Mouse (Mus musculus): ENCODE measurements around the gene Asl. TPM values are rescaled to one million over a fixed set of nuclear protein-coding genes. Genes with fewer than 3 reads are reported as not detected.

The Asl gene
- polyA plus RNA-seq, 1 experiment from 2014 or later, result 26.5 TPM

- H3K4me1 ChIP-seq, result peaks cover 10% of the 10 kb centered on the region
- peaks cover 14% of the 10 kb centered on the region; the same call in 1 of the 2 replicates for H3K27me3 ChIP-seq
- no peak for ATAC-seq (ENCODE audit: low FRiP score, low read depth)
- H3K9me3 ChIP-seq, result no peaks in the 10 kb centered on the region
- H3K4me2 ChIP-seq (replicated peaks), result peak overlapping the region; percentile 73
- H3K27ac ChIP-seq (replicated peaks), result no peak overlapping the region
- H3K4me3 ChIP-seq, result peak overlapping the region; percentile 52; the same call in 1 of the 2 replicates
- H3K9ac ChIP-seq (replicated peaks), result 0 out of 2 replicates have a peak overlapping the region, but pooled peaks have one; percentile 20
- 39% methylated on average over 12 of the region's 12 CpGs for WGBS
- no peaks in the 10 kb centered on the region for H3K36me3 ChIP-seq
These were observed 5.8 kb downstream of the Asl start for GRCm38 (mm10) chr5:130023067-130023766.

GRCm38 (mm10) chr5:130022366-130022765, 6.7 kb downstream of the Asl start:
- WGBS, result 79% methylated on average over 7 of the region's 7 CpGs
- no peaks in the 10 kb centered on the region for H3K9me3 ChIP-seq
- peaks cover 10% of the 10 kb centered on the region for H3K4me1 ChIP-seq
- H3K27ac ChIP-seq (replicated peaks), result no peak overlapping the region
- no peak overlapping the region for H3K4me3 ChIP-seq
- peaks cover 14% of the 10 kb centered on the region; the same call in 1 of the 2 replicates for H3K27me3 ChIP-seq
- ATAC-seq (ENCODE audit: low FRiP score, low read depth), result no peak
- H3K4me2 ChIP-seq (replicated peaks), result no peak overlapping the region
- H3K9ac ChIP-seq (replicated peaks), result no peak overlapping the region
- H3K36me3 ChIP-seq, result no peaks in the 10 kb centered on the region

- H3K4me1 ChIP-seq, result peaks cover 10% of the 10 kb centered on the region
- no peak overlapping the region for H3K4me3 ChIP-seq
- no peak for ATAC-seq (ENCODE audit: low FRiP score, low read depth)
- H3K4me2 ChIP-seq (replicated peaks), result no peak overlapping the region
- H3K9me3 ChIP-seq, result no peaks in the 10 kb centered on the region
- H3K27me3 ChIP-seq, result 0 out of 2 replicates have a peak, but pooled peaks cover 6% of the 10 kb centered on the region
- H3K27ac ChIP-seq (replicated peaks), result no peak overlapping the region
- WGBS, result 58% methylated on average over 5 of the region's 5 CpGs
- H3K9ac ChIP-seq (replicated peaks), result no peak overlapping the region
- H3K36me3 ChIP-seq, result 0 out of 2 replicates have a peak, but pooled peaks cover under 1% of the 10 kb centered on the region
These were observed 7.6 kb downstream of the Asl start for GRCm38 (mm10) chr5:130021361-130021966.

- 82% methylated on average over 8 of the region's 8 CpGs for WGBS
- H3K27ac ChIP-seq (replicated peaks), result no peak overlapping the region
- H3K4me1 ChIP-seq, result peaks cover 10% of the 10 kb centered on the region
These were observed 9.6 kb downstream of the Asl start for GRCm38 (mm10) chr5:130019461-130019860.

GRCm38 (mm10) chr5:130015104-130015503, 13.9 kb downstream of the Asl start:
- Histone ChIP-seq H3K4me1 (no peaks in the 10 kb centered on the region), H3K9ac (replicated peaks) (no peak overlapping the region), H3K9me3 (peaks cover 9% of the 10 kb centered on the region), H3K27ac (replicated peaks) (no peak overlapping the region), H3K4me3 (no peak overlapping the region), H3K4me2 (replicated peaks) (no peak overlapping the region), H3K27me3 (no peaks in the 10 kb centered on the region), H3K36me3 (peaks cover 37% of the 10 kb centered on the region)
- 96% methylated on average over 3 of the region's 3 CpGs for WGBS
- no peak for ATAC-seq (ENCODE audit: low FRiP score, low read depth)

More at GRCm38 (mm10) chr5:130019461-130019860, 9.6 kb downstream of the Asl start:
- no peak overlapping the region for H3K4me3 ChIP-seq
- H3K4me2 ChIP-seq (replicated peaks), result no peak overlapping the region
- H3K9ac ChIP-seq (replicated peaks), result no peak overlapping the region
- H3K36me3 ChIP-seq, result peaks cover 15% of the 10 kb centered on the region
- H3K9me3 ChIP-seq, result no peaks in the 10 kb centered on the region
- no peaks in the 10 kb centered on the region for H3K27me3 ChIP-seq
- no peak for ATAC-seq (ENCODE audit: low FRiP score, low read depth)

- H3K27ac ChIP-seq (replicated peaks), result no peak overlapping the region
- WGBS, result 97% methylated on average over 5 of the region's 5 CpGs
- no peak overlapping the region for H3K4me3 ChIP-seq
- no peaks in the 10 kb centered on the region for H3K27me3 ChIP-seq
- ATAC-seq (ENCODE audit: low FRiP score, low read depth), result no peak
- peaks cover 13% of the 10 kb centered on the region for H3K9me3 ChIP-seq
- H3K4me2 ChIP-seq (replicated peaks), result no peak overlapping the region
- no peak overlapping the region for H3K9ac ChIP-seq (replicated peaks)
- no peaks in the 10 kb centered on the region for H3K4me1 ChIP-seq
- H3K36me3 ChIP-seq, result peaks cover 33% of the 10 kb centered on the region
These were observed 18.1 kb downstream of the Asl start for GRCm38 (mm10) chr5:130010961-130011360.

- no peak overlapping the region for H3K4me3 ChIP-seq
- peaks cover 22% of the 10 kb centered on the region for H3K36me3 ChIP-seq
- 95% methylated on average over 4 of the region's 4 CpGs for WGBS
- no peak overlapping the region for H3K4me2 ChIP-seq (replicated peaks)
- H3K27ac ChIP-seq (replicated peaks), result no peak overlapping the region
- peaks cover 15% of the 10 kb centered on the region for H3K9me3 ChIP-seq
- no peak overlapping the region for H3K9ac ChIP-seq (replicated peaks)
- no peaks in the 10 kb centered on the region for H3K4me1 ChIP-seq
- H3K27me3 ChIP-seq, result no peaks in the 10 kb centered on the region
- ATAC-seq (ENCODE audit: low FRiP score, low read depth), result no peak
These were observed 19.3 kb downstream of the Asl start for GRCm38 (mm10) chr5:130009784-130010183.

- H3K27me3 ChIP-seq, result no peaks in the 10 kb centered on the region
- peaks cover 22% of the 10 kb centered on the region for H3K36me3 ChIP-seq
These were observed 20.9 kb downstream of the Asl start for GRCm38 (mm10) chr5:130008034-130008590.

GRCm38 (mm10) chr5:130007344-130007743, 21.7 kb downstream of the Asl start:
- H3K36me3 ChIP-seq, result peaks cover 15% of the 10 kb centered on the region
- no peak overlapping the region for H3K9ac ChIP-seq (replicated peaks)
- H3K27me3 ChIP-seq, result no peaks in the 10 kb centered on the region
- WGBS, result 95% methylated on average over 1 of the region's 1 CpGs
- peaks cover 24% of the 10 kb centered on the region for H3K9me3 ChIP-seq
- no peak overlapping the region for H3K4me3 ChIP-seq
- ATAC-seq (ENCODE audit: low FRiP score, low read depth), result no peak
- peaks cover 4% of the 10 kb centered on the region; the same call in 1 of the 2 replicates for H3K4me1 ChIP-seq
- H3K27ac ChIP-seq (replicated peaks), result no peak overlapping the region
- no peak overlapping the region for H3K4me2 ChIP-seq (replicated peaks)

More at GRCm38 (mm10) chr5:130008034-130008590, 20.9 kb downstream of the Asl start:
- Histone ChIP-seq H3K4me2 (replicated peaks) (no peak overlapping the region), H3K4me3 (no peak overlapping the region), H3K4me1 (no peaks in the 10 kb centered on the region), H3K9me3 (peaks cover 24% of the 10 kb centered on the region), H3K9ac (replicated peaks) (no peak overlapping the region), H3K27ac (replicated peaks) (no peak overlapping the region)
- ATAC-seq (ENCODE audit: low FRiP score, low read depth), result no peak
- WGBS, result 77% methylated on average over 6 of the region's 6 CpGs

GRCm38 (mm10) chr5:130003229-130003628, 25.8 kb downstream of the Asl start:
- no peak overlapping the region for H3K9ac ChIP-seq (replicated peaks)
- ATAC-seq (ENCODE audit: low FRiP score, low read depth), result no peak
- no peak overlapping the region for H3K27ac ChIP-seq (replicated peaks)
- H3K4me1 ChIP-seq, result peaks cover 12% of the 10 kb centered on the region; the same call in 1 of the 2 replicates
- peaks cover 16% of the 10 kb centered on the region for H3K9me3 ChIP-seq
- H3K4me2 ChIP-seq (replicated peaks), result peak overlapping the region; percentile 76
- H3K36me3 ChIP-seq, result no peaks in the 10 kb centered on the region
- no peak overlapping the region for H3K4me3 ChIP-seq
- H3K27me3 ChIP-seq, result no peaks in the 10 kb centered on the region
- 71% methylated on average over 7 of the region's 7 CpGs for WGBS

- peak within 1 kb of the TSS; percentile 76 for H3K4me2 ChIP-seq (replicated peaks)
- peak within 1 kb of the TSS; percentile 68 for H3K9ac ChIP-seq (replicated peaks)
- H3K4me1 ChIP-seq, result peaks cover 12% of the 10 kb centered on the region; the same call in 1 of the 2 replicates
- no peaks in the 10 kb centered on the region for H3K27me3 ChIP-seq
- peak within 1 kb of the TSS; percentile 50 for H3K4me3 ChIP-seq
- peak; percentile 79 for ATAC-seq (ENCODE audit: low FRiP score, low read depth)
- H3K27ac ChIP-seq (replicated peaks), result no peak within 1 kb of the TSS
- H3K9me3 ChIP-seq, result peaks cover 14% of the 10 kb centered on the region
- WGBS, result under 1% methylated on average over 39 of the region's 39 CpGs
- H3K36me3 ChIP-seq, result no peaks in the 10 kb centered on the region
These were observed 26.5 kb downstream of the Asl start, which contains the start of gene Gusb for GRCm38 (mm10) chr5:130002301-130003146. Gusb (minus strand) TSS chr5:130003049.

Data from midbrain, embryonic 12.5 days (tissue).